Mouse (Mus musculus) embryo, embryonic 10.5 days (tissue): Measurements from ENCODE around the gene Gm5724.

Experiments
- DNase-seq: peaks from one replicate; pipeline ENCODE4 v3.0.0-alpha.2; 2015; ENCODE audit warnings: low spot score

Gm5724 gene

DNA sequence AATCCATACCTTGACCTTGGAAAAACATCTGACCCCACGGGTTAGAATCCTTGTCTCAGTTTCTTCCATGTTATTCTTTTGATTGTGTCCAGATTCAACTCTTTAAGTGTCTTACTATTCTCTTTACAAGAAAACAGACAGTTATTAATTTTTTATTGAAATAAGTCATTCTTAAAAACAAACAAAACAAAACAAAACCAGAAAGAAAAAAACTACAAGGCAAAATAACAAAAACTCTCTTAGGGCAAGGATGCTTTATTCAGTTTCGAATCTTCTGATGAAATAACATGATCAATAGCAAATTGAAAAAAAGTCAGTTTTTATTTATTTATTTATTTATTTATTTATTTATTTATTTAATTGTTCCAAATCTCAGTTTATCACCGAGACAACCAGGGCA is at the start of gene Gm5724:
Gm5724 (minus strand) TSS at position 101 of the 400 bp plus-strand sequence.
- DNase-seq: no peak

DNA sequence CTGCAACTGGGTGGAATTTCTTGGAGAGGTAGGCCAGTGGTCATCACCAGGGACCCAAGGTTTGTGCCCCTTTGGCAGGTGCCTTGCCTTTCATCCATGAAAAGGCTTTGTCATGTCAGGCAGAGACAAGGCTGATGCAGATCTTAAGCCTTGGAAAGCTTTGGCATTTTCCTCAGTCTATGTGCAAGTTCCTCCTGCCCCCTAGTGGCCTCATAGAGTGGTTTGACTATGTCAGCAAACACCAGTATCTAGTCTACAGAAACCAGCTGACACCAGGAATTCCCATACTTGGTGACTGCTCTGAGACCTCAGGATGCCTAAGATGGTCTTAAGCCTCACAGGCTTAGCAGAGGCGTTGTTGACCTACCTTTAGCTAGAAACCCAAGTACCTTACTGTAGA is 24.2 kb upstream of the Gm5724 start:
- DNase-seq: peak; percentile 82

- DNase-seq: no peak
Observed at GRCm38 (mm10) chr6:141774476-141774875, 866 bp upstream of the Gm5724 start.

- no peak for DNase-seq
Observed at GRCm38 (mm10) chr6:141691246-141691645, 82.4 kb downstream of the Gm5724 start.

DNA sequence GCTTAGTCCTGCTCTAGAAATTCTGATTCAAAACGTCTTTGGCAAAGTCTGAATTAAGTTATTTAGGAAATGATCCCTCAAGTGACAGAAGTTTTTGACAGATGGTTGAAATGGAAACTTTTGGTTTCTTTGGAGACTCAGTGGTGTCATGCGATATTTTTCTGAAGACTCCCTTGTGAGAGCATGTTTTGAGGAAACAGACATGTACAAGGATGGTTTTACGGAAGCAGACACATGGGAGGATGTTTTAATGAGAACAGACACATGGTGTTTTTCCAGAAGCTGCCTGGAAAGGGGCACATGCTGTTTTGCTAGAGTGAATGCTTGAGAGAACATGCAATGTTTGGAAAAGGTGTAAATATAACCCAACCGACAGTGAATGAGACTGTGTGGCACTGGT is 86.6 kb downstream of the Gm5724 start:
- DNase-seq: no peak
